Mouse (Mus musculus) urinary bladder, postnatal 0 days (tissue): ENCODE data around the gene Mcee. TPM values are rescaled to one million over a fixed set of nuclear protein-coding genes. Genes with fewer than 3 reads are reported as not detected.

Source experiments
- polyA plus RNA-seq: library from polyadenylated mRNA; unstranded; fragments of >200 nt; fragmentation: Nextera tagmentation; extraction: Ambion mirVana; gene quantifications from 2 replicates; pipeline ENCODE4 v1.2.1, GENCODE M21; 2015

Gene Mcee
- 71.4 and 71.6 TPM in 2 replicates for polyA plus RNA-seq

DNA sequence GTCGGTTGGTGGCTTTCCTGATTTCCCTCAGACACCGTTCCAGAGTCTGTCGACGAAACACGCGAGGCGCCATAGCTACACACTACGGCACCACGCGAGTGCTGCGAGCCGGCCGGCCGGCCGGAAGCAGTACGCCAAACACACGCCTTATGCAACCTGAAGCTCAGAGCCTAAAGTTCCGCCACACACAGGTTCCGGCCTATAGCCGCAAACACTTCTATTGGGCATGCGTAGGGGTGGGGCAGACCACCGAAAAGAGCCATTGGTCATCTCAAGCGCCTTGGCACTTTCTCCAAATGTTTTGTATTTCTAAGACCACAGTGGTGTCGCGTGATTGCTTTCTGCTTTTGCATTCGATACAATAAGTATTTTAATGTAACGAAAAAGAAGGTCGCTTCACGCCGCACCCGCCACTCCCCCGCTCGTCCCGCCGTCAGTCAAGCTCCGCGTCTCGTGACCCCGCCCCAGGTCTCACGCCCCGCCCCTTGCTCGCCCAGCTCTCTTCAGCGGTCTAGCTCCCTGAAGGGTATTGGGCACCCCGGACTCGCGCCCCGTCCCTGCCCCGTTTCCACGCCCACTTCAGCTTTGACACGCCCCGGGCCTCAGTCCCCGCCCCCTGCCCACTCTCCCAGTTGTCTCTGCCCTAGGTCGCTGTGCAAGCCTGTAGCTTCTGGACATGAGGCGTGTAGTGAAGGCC, at the start of gene Mcee, which contains the start of gene Mphosph10:
Mcee (plus strand) TSS at position 486 of the 697 bp plus-strand sequence.
Mphosph10 (minus strand) TSS at position 147 of the 697 bp plus-strand sequence.

DNA sequence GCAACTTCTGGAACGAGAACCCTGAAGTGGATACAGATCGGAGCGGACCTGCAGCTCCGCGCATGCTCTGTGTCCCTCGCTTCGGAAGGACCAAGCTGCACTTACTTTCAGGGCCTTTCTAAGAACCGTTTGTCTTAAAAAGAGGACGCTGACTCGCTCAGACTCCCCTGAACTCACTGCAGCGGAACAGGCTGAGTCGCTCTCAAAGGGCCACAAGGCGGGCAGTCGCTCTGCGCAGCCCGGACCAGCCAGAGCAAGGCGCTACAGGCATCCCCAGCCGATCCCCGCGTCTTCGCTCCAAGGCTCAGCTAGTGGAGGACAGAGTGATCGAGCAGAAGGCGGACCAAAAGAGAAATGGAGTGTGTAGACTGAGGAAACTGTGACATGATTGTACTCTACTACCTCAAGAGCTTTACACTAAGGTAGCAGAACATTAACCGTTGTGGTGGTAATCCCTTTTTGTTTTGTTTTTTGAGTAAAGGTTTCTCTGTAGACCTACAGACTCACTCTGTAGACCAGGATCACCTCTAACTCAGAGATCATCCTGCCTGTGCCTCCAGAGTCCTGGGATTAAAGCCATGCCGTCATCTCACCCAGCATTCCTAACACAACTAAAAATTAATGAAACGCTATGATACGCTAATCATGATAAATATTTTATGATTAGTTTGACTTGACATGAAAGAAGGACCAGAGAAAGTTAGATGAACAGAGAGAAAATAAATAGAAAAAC, 18.4 kb upstream of the Mcee start, which contains the start of gene Fan1:
Fan1 (minus strand) TSS at position 266 of the 733 bp plus-strand sequence.

Other genes starting within 250 kb of the Mcee start
- not detected in 2 replicates for gene Trpm1, start 238.8 kb upstream of the Mcee start, polyA plus RNA-seq
- gene Mtmr10, start 105.0 kb upstream of the Mcee start, polyA plus RNA-seq = 12.6 and 15.5 TPM in 2 replicates
- gene Fan1, start 18.5 kb upstream of the Mcee start, polyA plus RNA-seq = 3.4 TPM in 2 replicates
- 23.1 and 32.0 TPM in 2 replicates for gene Mphosph10, start 339 bp upstream of the Mcee start, polyA plus RNA-seq
- gene Apba2, start 109.1 kb downstream of the Mcee start, polyA plus RNA-seq = 0.22 and 0.42 TPM in 2 replicates